Mouse (Mus musculus): Measurements from ENCODE around the gene Rragd.
"Not testable (repeated sequence)": the region's sequence is repeated elsewhere in the genome, so short reads cannot be mapped to it uniquely, and the experiment has no call there.

The Rragd gene

DNA sequence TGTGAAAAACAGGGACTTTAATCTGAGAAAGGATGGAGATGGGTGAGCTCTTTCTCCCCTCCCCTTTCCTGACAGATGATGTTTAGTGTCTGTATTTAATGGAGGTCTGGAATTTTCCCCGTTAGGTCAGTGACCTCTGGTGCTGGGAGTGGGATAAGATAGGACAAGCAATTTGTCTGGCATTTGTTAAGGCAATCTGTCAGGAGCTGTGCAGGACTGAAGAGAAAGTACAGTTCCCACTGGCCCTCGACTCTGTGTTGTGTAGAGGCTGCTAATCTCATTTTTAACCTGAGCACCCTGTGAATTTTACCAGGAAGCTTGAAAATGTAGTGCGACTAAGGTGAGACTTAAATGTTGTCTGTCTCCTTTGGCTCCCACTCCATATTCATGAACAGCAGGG is 2.8 kb downstream of the Rragd start:
- DNase-seq (ENCODE audit: low spot score), result no peak

DNA sequence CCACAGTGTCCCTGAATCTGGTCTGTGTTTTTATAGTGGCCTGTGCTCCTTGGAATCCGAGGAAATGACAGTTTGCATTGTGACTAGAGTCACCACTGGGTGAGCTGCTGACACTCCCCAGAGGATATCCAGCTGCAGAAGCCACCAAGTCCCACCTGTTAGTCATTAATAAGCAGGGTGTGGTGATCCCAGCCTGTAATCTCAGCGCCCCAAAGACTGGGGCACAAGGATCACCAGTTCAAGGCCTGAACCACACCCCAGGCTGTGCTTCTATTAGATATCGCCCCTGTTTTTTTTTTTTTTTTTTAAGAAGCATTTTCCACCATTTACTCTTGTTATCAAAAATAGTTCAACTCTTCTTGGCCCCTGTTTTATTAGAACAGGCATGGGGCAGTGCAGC is 4.2 kb downstream of the Rragd start:
- DNase-seq (ENCODE audit: low spot score), result peak; percentile 29

DNA sequence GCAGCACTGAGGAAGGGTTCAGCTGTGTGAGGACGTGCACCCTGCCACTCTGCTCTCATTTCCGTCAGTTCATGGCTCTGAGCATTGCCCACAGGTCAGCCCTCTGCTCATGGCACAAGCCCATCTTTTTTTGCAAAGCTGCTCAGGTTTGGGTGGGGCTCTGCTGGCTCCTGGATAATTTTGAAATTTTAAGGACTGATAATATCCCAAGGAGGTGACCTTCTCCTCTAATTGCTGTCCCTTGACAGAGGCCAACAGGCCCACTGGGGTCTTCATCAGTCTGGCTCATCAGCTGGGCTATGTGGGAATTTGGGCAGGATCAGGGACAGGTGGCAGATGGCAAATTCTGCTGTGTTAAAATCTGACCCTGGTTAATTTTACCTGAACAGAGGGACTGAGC is 6.5 kb downstream of the Rragd start:
- DNase-seq (ENCODE audit: low spot score), result no peak

DNA sequence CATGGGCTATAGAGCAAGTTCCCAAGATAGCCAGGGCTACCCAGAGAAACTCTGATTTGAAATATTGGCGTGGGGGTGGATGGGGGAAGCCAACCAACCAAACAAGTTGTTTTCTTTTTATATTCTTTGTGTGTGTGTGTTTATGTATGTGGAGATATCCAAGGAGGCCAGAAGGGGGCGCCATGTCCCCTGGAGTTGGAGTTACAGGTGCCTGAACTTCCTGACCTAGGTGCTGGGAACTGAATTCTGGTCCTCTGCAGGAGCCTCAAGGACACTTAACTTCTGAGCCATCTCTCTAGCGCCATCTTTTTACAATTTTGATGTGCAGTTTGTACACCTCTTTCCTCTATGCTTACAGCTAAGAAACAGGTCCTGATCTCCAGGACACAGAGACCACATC is 11.3 kb downstream of the Rragd start:
- no peak for DNase-seq (ENCODE audit: low spot score)

DNA sequence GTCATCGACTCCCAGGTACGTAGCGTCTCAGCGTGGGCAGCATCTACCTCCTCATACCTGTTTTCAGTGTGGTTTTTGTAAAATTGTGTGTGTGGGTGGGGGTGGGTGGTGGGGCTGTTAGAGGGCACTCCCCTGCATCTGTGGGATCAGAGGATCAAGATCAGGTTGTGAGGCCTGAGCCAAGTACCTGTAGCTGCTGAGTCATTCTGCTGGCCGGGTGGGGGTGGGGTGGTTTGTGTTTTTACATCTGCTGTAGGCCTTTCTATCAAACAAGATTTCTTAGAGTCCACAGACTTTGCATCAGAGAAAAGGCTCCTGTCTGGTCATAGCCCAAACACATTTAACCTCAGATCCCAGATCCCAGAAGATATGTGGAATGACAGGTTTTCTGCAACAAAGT is 13.2 kb downstream of the Rragd start:
- no peak for DNase-seq (ENCODE audit: low spot score)

DNA sequence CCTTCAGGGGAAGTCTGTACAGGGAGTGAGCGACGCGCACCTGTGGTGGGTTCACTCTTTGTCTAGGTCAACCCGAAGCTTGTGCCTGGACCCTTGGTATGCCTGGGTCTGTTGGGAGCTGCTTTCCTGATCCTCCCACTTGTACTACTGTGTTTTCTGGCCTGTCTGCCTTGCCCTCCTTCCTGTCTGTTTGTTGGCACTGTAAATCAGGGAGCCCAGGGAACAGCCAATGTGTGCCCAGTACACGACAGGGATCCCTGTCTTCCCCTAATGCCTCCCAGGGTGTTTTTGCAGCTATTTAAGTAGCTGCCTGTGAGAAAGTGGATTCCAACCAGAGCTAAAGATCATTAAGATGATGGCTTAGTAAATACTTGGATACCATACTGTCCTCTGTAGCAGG is 14.7 kb downstream of the Rragd start:
- DNase-seq (ENCODE audit: low spot score), result no peak

DNA sequence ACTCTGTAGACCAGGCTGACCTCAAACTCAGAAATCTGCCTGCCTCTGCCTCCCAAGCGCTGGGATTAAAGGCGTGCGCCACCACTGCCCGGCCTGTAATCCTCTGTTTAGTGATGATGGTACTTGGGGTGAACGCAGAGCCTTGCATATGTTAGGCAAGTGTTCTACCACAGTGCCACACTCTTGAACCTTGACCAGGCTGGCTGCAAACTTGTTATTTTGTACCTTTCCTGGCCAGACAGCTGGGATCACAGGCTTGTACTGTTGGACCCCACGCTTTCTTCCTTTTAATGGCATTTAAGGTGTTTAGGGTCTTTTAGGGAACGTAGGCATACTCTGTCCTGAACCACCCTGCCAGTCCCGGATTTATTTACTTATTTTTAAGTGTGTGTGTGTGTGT is 16.2 kb downstream of the Rragd start:
- no peak for DNase-seq (ENCODE audit: low spot score)

DNA sequence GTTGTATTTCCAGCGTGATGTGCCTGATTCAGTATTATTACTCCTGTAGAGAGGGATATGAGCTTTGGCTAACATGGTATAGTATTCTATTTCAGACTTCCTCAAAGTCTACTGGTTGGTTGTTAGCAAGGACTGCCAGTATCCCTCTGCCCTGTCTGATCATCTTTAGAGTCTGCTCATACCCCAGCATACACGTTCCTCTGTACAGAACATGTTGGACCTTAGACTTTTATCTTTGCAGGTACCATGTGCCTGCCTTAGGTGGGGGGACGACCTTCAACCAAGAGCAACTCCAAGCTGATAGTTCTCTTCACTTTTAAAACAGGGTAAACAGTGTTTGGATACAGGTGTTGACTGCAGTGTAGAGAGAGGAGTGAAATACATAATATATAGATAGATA is 19.2 kb downstream of the Rragd start:
- no peak for DNase-seq (ENCODE audit: low spot score)

DNA sequence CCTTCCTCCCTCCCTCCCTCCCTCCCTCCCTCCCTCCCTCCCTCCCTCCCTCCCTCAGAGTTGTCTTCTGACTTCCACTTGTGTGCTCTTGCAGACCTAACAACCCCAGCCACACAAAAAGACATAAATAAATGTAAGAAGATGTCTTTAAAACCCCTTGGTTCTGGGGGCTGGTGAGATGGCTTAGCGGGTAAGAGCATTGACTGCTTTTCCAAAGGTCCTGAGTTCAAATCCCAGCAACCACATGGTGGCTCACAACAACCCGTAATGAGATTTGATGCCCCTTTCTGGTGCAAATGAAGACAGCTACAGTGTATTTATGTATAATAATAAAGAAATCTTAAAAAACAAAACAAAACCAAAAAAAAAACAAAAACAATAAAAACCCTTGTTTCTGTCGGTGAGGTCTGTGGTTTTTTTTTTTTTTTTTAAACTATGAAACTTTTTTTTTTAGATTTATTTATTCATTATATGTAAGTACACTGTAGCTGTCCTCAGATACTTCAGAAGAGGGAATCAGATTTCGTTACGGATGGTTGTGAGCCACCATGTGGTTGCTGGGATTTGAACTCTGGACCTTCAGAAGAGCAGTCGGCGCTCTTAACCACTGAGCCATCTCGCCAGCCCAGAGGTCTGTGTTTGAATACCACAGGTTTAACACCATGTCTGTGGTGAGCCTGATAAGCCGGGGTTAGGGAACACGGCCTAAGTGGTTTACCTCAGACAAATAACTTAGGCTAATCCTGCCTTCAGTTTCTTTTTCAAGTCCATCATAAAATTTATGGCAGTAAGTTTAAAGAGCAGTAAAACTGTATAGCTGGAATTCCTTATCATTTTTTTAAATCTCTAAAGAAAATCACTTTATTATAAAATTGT is 23.0 kb downstream of the Rragd start:
- not testable (repeated sequence) for DNase-seq (ENCODE audit: low spot score)

DNA sequence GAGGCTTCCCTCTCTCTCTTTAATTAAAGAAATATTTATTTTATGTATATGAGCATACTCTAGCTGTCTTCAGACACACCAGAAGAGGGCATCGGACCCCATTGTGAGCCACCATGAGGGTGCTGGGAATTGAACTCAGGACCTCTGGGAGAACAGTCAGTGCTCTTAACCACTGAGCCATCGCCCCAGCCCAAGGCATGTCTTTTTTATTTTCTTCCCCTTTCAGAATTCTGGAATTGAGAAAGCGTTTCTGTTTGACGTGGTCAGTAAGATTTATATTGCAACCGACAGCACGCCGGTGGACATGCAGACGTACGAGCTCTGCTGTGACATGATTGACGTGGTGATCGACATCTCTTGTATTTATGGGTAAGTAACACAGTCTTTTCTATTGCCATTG is 24.0 kb downstream of the Rragd start:
- no peak for DNase-seq (ENCODE audit: low spot score)

DNA sequence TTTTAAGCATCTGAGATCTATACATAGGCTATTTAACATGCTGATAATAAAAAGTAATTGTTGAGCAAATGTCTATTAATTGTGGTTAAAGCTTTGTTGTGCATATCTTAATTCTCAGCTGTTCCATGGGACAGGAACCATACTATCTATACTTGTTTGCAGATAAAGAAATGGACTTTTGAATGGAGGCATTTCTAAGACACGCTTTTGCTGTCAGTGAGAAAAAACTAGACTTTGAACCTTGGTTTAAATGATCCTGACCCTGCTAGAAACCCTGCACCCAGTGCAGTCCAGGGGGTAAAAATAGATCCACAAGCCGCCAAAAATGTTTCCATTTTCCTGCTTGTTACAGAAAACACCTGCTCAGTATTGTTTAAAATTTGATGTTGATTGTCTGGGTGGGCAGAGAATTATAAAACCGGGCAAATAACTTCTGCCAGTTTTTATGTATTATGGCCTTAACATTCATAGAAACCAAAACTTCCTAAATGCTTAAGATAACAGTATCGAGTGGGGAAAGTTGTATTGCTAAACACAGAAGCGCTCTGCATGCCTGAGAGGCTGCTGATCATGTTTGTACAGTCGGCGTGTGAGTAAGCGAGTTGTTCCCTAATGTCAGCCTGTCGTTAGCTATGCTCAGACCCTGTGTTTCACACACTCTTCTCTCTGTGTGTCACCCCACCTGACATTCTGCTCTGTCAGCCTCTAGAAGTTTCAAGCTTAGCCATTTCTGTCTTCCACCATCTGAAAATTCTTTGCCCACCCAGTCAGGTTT is 24.8 kb downstream of the Rragd start:
- DNase-seq (ENCODE audit: low spot score), result no peak

DNA sequence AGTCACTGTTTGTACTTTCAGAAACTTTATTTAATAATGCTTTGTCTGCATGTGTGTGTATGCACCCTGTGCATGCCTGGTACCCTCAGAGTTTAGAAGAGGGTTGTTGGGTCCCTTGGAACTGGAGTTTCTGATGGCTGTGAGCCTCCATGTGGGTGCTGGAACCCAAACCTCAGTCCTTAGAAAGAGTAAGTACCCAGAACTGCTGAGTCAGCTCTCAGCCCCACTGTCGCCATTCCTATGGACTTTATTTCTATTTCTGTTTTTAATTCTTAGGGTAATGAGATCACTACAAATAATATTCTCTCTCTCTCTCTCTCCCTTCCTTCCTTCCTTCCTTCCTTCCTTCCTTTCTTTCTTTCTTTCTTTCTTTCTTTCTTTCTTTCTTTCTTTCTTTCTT is 27.2 kb downstream of the Rragd start:
- DNase-seq (ENCODE audit: low spot score), result no peak

DNA sequence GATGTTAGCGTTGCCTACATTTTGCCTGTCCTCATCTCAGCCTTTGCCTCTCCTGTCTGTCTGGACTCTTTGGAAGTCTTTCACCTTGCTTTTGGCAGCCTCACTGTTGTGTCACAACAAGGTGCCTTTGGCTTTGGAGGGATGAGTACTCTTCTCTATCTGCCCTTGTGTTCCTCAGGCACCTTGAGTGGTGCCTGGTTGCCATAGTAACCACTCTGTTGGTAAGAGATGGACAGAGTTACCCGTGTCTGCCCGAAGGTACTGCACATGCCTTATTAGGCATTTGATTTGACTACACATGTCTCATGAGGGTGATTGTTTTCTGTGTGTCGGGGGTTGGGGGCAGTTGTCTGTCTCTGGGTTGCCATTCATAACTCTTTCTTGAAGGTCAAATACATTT is 29.6 kb downstream of the Rragd start:
- DNase-seq (ENCODE audit: low spot score), result no peak

DNA sequence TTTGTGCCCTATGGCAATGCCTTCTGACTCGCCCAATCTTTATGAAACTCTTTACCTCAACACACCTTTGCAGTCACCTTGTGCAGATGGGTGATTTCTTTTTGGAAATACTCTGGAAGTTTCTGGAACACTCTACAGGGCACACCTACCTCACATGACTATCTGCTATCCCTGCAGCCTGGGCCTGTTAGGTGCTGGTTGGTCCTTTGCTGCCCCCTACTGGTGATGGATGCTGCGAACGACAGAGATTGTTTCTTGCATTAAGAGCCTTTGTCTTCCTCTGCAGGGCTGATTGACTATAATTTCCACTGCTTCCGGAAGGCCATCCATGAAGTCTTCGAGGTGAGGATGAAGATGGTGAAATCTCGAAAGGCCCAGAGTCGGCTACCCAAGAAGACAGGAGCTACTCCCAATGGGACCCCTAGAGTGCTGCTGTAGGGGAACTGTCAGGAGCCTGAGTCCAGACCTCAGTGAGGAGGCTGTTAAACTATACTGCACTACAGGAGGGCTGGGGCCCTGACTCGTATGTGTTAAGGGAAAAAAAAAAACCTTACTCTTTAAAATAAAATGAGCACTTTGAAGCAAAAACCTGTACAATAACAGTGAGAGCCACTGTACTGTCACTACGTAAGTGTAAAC is 35.6 kb downstream of the Rragd start:
- DNase-seq (ENCODE audit: low spot score), result peak; percentile 75

DNA sequence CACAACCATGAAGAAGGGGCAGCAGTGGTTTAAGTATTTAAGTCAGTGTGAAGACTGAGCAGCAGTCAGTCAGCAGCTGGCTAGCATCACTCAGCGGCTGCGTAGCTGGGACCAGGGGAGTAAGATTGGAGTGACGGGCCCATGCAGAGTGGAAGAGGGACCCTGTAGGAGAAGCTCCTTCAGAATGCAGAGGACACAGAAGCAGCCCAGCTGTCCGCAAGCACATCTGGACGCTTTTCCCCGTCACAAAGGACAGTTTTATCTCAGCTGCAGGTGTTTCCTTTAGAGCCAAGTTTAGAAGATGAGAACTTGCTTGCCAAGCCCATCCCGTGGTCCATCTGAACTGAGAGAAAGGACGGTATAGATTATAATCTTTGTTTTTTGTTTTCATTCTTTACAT is 41.6 kb downstream of the Rragd start:
- DNase-seq (ENCODE audit: low spot score), result no peak

DNA sequence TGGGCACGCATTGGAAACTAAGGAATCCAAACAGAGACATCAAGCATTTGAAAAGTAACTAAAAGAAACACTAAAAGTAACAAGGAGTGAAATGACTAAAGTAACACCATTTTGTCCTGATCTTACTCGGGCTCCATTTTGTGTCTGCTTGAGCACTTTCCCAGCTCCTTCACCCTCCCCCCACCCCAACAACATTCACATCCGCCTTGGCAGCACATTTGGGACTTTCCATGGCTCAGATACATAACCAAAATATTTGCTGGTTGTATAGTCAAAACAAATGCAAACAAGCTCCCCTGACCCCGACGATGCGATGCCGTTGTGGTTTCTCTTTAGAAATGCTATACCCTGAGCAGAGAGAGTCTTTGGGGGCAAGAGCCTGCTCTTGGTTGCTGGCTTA is 46.3 kb downstream of the Rragd start:
- DNase-seq (ENCODE audit: low spot score), result no peak

DNA sequence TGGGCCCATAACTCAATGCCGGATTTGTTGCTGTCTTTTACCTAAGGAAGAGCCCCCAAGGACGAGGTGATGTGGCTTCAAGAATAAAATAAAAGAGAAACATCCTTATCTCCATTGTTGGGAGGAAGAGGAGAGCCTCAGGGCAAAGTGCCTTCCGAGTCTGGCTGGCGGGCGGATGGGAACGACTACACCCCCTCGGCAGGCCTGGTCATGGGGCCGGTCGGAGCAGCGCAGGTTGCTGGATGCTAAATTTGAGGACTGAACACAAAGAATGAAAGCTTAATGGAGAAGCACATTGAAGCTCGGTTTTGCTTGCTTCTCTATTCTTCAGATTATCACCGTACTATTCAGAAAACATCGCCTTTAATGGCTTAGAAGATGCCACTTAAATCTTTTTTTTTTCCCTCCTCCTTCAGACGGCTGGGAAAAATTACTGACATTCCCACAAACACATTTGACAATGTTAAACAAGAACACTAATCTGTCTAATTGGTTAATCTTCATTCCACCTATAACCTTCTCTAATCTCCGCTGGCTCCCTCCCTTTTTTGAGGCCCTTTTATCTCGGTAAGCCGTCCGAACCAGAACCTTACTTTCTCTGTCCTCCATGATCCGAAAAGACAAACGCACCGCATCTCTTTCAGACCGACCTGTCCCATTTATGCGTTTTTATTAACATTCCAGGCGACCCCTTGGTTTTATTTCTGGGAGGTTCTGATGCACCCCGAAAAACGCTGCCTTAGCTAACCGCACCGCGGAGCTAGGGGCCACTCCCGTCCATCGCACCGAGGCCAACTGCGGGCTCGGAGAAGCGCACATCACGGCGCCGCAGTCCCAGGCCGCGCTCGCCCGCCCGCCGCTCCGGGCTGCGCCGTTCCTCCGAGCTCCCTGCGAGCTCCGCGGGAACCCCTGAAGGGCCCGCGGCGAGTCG is 47.7 kb downstream of the Rragd start:
- no peak for DNase-seq (ENCODE audit: low spot score)

DNA sequence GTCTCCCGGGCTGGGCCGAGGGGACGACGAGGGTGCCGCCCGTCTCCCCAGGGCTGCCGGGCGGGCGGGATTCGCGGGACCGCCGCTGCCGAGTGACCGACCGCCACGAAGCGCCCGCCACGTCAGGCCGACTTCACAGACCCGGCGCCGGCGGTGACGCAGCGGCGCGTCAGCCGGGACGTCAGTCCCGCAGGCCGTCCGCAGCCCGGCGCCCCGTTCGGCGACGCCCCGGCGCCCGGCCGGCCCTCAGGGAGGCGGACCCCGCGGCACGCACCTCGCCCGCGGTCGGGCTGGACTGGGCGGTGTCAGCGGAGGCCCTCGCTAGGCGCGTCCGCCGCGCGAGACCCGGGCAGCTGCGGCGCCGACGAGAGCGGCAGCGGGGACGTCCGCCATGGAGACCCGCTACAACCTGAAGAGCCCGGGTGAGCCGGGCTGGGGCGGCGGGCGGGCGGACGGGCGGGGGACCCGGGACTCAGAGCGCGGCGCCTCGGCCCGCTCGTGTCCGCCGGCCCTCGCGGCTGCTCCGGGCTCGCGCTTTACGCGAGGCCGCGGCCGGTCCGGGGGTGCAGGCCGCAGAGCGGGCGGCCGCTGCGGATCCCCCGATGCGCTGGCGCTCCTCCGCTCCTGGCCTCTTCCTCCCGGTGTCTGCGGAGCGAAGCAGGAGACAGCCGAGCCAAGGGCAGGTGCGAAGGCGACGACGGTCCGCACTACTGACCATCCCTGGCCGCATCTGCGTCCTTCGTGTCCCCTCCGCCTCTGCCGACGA is 48.5 kb downstream of the Rragd start, which contains the start of gene Ube2j1:
Ube2j1 (plus strand) TSS at position 222 of the 766 bp plus-strand sequence.
- DNase-seq (ENCODE audit: low spot score), result peak; percentile 85

DNA sequence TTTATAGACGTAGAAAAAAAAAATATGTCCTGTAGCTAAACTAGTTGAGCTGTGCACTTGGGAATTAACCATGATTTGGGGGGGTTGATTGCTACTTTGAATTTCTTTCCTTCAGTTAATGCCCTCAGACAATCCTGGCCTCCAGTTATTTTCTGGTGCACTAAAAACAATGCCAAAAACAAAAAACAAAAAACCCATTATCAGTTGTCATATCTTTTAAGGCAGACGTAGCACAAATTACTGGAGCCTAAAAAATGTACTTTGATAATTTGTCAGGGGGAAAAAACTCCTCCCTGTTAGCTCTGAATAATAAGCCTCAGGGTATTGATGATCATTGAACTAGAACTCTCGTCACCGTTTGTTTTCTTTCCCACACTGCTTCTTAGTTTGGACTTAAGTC is 49.2 kb downstream of the Rragd start:
- no peak for DNase-seq (ENCODE audit: low spot score)

DNA sequence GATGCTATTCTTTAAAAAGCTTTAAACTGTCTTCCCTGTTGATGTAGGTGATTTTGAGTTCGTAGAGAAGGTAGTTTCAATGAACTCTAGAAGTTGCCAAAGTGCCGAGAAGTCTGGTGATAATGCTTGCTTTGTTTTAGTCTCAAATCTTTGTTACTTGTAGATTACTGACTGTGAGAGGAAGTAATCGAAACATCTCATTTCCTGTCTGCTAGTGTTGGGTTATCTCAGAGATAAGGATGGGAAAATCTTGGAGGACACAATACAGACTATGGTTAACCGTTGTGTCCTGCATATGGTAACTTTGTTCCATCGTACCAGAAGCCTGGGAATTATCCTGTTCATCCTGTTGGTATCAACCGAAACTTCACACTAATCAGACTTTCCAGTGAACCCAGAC is 50.7 kb downstream of the Rragd start:
- DNase-seq (ENCODE audit: low spot score), result no peak

DNA sequence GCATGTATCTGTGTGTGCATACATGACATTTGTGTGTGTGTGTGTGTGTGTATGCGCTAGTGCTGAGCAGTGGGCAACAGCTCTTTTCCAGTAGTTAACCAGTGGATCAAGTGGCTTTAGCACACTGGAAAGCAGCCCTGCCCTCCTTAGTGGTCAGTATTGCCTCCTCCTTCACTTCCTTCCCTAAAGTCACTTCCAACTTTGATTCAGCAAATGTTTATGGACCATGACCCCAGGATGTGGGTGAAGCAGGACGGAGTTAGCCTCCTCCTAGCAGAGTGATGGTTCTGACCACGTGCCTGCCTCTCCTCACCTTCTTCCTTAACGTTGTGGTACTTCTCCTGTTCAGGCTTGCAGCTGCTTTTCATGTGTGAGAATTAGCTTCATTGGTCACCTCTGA is 57.0 kb downstream of the Rragd start:
- no peak for DNase-seq (ENCODE audit: low spot score)
